Mouse (Mus musculus): ENCODE data around the gene Nr5a2. TPM values are rescaled to one million over a fixed set of nuclear protein-coding genes. Genes with fewer than 3 reads are reported as not detected.

Gene Nr5a2
- total and polyA plus RNA-seq, 3 experiments, result 0.18 to 0.80 (median 0.60) TPM

DNA sequence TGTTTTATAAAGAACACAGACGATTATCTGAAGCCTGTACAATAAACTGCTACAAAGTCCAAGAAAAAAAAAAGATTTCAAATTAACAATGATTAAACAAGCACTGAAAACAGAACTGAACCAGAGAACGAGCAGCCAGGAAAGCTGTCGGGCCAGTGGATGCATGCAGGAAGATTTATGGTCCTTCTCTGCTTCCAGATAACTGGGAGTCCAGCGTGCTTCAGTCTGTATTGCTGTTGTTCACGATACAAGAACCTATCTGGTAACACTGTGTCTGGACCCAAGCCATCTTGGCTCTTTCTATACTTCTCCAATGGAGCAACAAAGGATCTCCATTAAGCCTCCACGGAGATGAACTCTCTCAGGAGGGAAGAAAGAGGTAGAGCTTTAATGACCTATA, 63.9 kb downstream of the Nr5a2 start:
- H3K4me1 ChIP-seq (ENCODE audit: control insufficient read depth, insufficient read depth, low read length), result no peaks in the 10 kb centered on the region
- intact Hi-C loops (cut with DNase I), result no loop called here
- no peaks in the 10 kb centered on the region for H3K27me3 ChIP-seq (ENCODE audit: control insufficient read depth, insufficient read depth, low read length)
- no peak overlapping the region for H3K4me3 ChIP-seq
- no peaks in the 10 kb centered on the region for H3K36me3 ChIP-seq (ENCODE audit: control insufficient read depth, insufficient read depth, low read length)
- DNase-seq, result no peak
- H3K9ac ChIP-seq (ENCODE audit: low read depth, low read length), result no peak overlapping the region
- no peak overlapping the region for H3K27ac ChIP-seq
- TF ChIP-seq POLR2A (IDR thresholded peaks at IDR 0.05; ENCODE audit: insufficient read depth, low read depth, low read length), result no peak
- no peak for TF ChIP-seq EP300 (IDR thresholded peaks at IDR 0.05; ENCODE audit: insufficient read depth, low read depth, low read length)
- TF ChIP-seq CTCF (IDR thresholded peaks at IDR 0.05), result no peak
- no peaks in the 10 kb centered on the region for H3K79me2 ChIP-seq (replicated peaks; ENCODE audit: control insufficient read depth, insufficient read depth, low read length)
- 72% methylated on average over 6 of the region's 6 CpGs for WGBS

DNA sequence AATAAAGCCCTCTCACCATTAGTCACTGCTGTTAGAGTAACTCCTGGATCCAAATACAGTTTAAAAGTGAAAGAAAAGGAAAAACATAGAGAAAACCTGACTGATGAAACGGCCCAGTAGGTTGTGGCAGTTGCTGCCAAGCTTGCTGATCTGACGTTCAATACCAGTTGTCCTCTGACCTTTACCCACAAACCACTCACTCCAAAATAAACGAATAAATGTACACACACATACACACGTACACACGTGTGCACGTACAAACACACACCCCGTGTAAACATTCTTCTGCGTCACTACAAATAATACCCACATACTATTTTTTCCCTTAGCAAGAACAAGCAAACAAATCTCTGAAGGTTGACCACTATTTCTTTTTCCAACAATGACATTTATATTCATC, 64.4 kb downstream of the Nr5a2 start:
- Histone ChIP-seq H3K36me3 (ENCODE audit: control insufficient read depth, insufficient read depth, low read length) (no peaks in the 10 kb centered on the region), H3K27me3 (ENCODE audit: control insufficient read depth, insufficient read depth, low read length) (no peaks in the 10 kb centered on the region), H3K27ac (no peak overlapping the region), H3K79me2 (replicated peaks; ENCODE audit: control insufficient read depth, insufficient read depth, low read length) (no peaks in the 10 kb centered on the region), H3K9ac (ENCODE audit: low read depth, low read length) (no peak overlapping the region), H3K4me1 (ENCODE audit: control insufficient read depth, insufficient read depth, low read length) (no peaks in the 10 kb centered on the region), H3K4me3 (no peak overlapping the region)
- no peak for DNase-seq
- 94% methylated on average over 8 of the region's 8 CpGs for WGBS
- intact Hi-C loops (cut with DNase I), result no loop called here
- TF ChIP-seq EP300 (IDR thresholded peaks at IDR 0.05; ENCODE audit: insufficient read depth, low read depth, low read length), result no peak
- no peak for TF ChIP-seq POLR2A (IDR thresholded peaks at IDR 0.05; ENCODE audit: insufficient read depth, low read depth, low read length)

DNA sequence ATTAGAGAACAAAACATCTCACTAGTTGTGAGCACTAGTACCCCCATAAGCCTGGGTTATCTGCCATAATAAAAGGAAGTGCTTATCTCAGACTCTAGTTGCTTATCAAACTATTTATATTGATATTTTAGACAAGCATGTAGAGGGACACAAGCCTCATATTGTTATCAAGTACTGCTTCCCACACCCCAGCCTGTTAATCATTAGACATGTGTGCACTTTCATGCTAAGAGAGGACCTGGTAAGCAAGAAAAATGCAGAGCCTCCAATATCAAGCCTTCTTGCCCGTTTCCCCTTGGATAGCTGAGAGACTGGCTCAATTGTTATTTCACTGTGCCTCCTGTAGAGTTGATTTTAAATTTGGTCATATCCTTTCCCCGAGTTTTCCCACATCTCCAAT, 65.5 kb downstream of the Nr5a2 start:
- H3K4me3 ChIP-seq, result no peak overlapping the region
- intact Hi-C loops (cut with DNase I), result no loop called here
- no peaks in the 10 kb centered on the region for H3K27me3 ChIP-seq (ENCODE audit: control insufficient read depth, insufficient read depth, low read length)
- TF ChIP-seq POLR2A (IDR thresholded peaks at IDR 0.05; ENCODE audit: insufficient read depth, low read depth, low read length), result no peak
- TF ChIP-seq EP300 (IDR thresholded peaks at IDR 0.05; ENCODE audit: insufficient read depth, low read depth, low read length), result no peak
- no peak for TF ChIP-seq CTCF (IDR thresholded peaks at IDR 0.05)
- H3K79me2 ChIP-seq (replicated peaks; ENCODE audit: control insufficient read depth, insufficient read depth, low read length), result no peaks in the 10 kb centered on the region
- WGBS, result 66% methylated on average over 2 of the region's 2 CpGs
- no peaks in the 10 kb centered on the region for H3K4me1 ChIP-seq (ENCODE audit: control insufficient read depth, insufficient read depth, low read length)
- no peaks in the 10 kb centered on the region for H3K36me3 ChIP-seq (ENCODE audit: control insufficient read depth, insufficient read depth, low read length)
- no peak for DNase-seq
- no peak overlapping the region for H3K9ac ChIP-seq (ENCODE audit: low read depth, low read length)
- H3K27ac ChIP-seq, result no peak overlapping the region

DNA sequence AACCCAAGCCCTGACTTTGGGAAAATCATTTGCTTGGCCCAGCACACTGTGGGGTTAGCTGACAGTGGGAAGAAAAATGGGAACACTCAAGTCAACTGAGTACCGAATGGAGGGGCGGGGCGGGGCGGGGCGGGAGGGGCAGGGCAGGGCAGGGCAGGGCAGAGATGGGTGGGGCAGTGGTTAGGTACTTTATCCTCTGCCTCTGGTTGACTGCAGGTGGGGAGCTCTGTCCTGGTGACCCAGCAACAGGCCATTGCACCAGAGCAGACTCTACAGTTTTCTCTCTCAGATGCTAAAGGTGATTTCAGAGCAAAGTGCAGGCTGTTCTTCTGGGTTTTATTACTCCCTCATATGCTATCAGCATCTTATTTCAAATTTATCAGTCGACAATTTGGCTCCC, 67.1 kb downstream of the Nr5a2 start:
- H3K27me3 ChIP-seq (ENCODE audit: control insufficient read depth, insufficient read depth, low read length), result no peaks in the 10 kb centered on the region
- DNase-seq, result no peak
- H3K79me2 ChIP-seq (replicated peaks; ENCODE audit: control insufficient read depth, insufficient read depth, low read length), result no peaks in the 10 kb centered on the region
- no peak overlapping the region for H3K27ac ChIP-seq
- WGBS, result 92% methylated on average over 6 of the region's 6 CpGs
- H3K9ac ChIP-seq (ENCODE audit: low read depth, low read length), result no peak overlapping the region
- intact Hi-C loops (cut with DNase I), result no loop called here
- TF ChIP-seq CTCF (IDR thresholded peaks at IDR 0.05), result no peak
- no peak for TF ChIP-seq POLR2A (IDR thresholded peaks at IDR 0.05; ENCODE audit: insufficient read depth, low read depth, low read length)
- TF ChIP-seq EP300 (IDR thresholded peaks at IDR 0.05; ENCODE audit: insufficient read depth, low read depth, low read length), result no peak
- no peak overlapping the region for H3K4me3 ChIP-seq
- H3K4me1 ChIP-seq (ENCODE audit: control insufficient read depth, insufficient read depth, low read length), result no peaks in the 10 kb centered on the region
- H3K36me3 ChIP-seq (ENCODE audit: control insufficient read depth, insufficient read depth, low read length), result no peaks in the 10 kb centered on the region

DNA sequence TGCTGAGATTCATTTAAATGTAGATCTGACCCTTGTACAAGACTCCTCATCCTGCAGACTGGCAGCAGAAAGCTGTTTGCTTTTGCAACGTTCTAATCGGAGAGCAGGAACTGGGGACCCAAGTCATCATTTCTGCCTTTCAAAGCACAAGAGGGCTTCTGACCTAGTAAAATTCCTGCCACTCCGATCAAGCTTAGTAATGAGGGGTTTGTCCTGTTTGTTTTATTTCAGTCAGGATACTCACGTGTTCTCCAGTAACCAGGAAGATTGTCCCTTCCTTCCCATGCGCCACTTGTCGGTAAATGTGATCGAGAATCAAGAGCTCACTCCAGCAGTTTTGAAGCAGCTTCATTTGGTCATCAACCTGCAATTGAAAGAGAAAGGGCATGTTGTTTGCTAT, 69.8 kb downstream of the Nr5a2 start:
- WGBS, result 54% methylated on average over 7 of the region's 7 CpGs
- intact Hi-C loops (cut with DNase I), result no loop called here
- no peak overlapping the region for H3K27ac ChIP-seq

DNA sequence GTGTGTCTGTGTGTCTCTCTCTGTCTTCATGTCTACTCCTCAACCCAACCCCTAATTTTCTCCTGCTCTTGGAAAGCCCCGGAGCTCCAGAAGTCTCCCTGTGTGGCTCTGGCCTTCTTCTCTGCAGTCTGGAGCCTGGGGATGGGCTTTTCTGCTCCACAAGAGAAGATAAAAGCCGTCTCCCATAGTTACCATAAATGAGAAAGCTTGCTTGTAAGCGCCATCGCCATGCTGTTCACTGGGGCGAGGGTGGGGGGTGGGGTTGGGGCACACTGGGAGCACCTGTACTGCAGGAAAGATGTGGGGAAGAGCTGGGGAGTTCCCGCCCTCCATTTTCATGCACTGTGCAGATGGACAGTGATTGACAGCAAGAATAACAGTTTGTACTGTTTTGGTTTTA, 71.5 kb downstream of the Nr5a2 start:
- Histone ChIP-seq H3K27ac (no peak overlapping the region), H3K4me3 (no peak overlapping the region), H3K9ac (ENCODE audit: low read depth, low read length) (no peak overlapping the region), H3K36me3 (ENCODE audit: control insufficient read depth, insufficient read depth, low read length) (no peaks in the 10 kb centered on the region), H3K4me1 (ENCODE audit: control insufficient read depth, insufficient read depth, low read length) (no peaks in the 10 kb centered on the region), H3K27me3 (ENCODE audit: control insufficient read depth, insufficient read depth, low read length) (no peaks in the 10 kb centered on the region), H3K79me2 (replicated peaks; ENCODE audit: control insufficient read depth, insufficient read depth, low read length) (no peaks in the 10 kb centered on the region)
- DNase-seq, result no peak
- intact Hi-C loops (cut with DNase I), result no loop called here
- WGBS, result 94% methylated on average over 6 of the region's 6 CpGs
- no peak for TF ChIP-seq POLR2A (IDR thresholded peaks at IDR 0.05; ENCODE audit: insufficient read depth, low read depth, low read length)
- TF ChIP-seq EP300 (IDR thresholded peaks at IDR 0.05; ENCODE audit: insufficient read depth, low read depth, low read length), result no peak
- no peak for TF ChIP-seq CTCF (IDR thresholded peaks at IDR 0.05)

More for the DNA sequence above, 69.8 kb downstream of the Nr5a2 start:
- Histone ChIP-seq H3K9ac (ENCODE audit: low read depth, low read length) (no peak overlapping the region), H3K4me1 (ENCODE audit: control insufficient read depth, insufficient read depth, low read length) (no peaks in the 10 kb centered on the region), H3K36me3 (ENCODE audit: control insufficient read depth, insufficient read depth, low read length) (no peaks in the 10 kb centered on the region), H3K79me2 (replicated peaks; ENCODE audit: control insufficient read depth, insufficient read depth, low read length) (no peaks in the 10 kb centered on the region), H3K27me3 (ENCODE audit: control insufficient read depth, insufficient read depth, low read length) (no peaks in the 10 kb centered on the region), H3K4me3 (no peak overlapping the region)
- TF ChIP-seq CTCF (IDR thresholded peaks at IDR 0.05) (no peak), EP300 (IDR thresholded peaks at IDR 0.05; ENCODE audit: insufficient read depth, low read depth, low read length) (no peak)
- no peak for DNase-seq
